20 mouse cellular contexts compared by ENCODE assay signal in genomic region chr10:119272005-119272404, GRCm38 (mm10).
"Had no signal": no experiment of that assay in that cellular context is flagged by ENCODE, and none has a peak within 500 bp of the region (broad histone marks: within the 10 kb centered on the region; RNA-seq: fewer than 3 reads in every experiment).

No protein-coding gene starts in this region.

- H3K36me3 ChIP-seq: heart, embryonic 13.5 days; heart, embryonic 15.5 days; hindbrain, embryonic 10.5 days; hindbrain, embryonic 12.5 days; intestine, embryonic 15.5 days; limb, embryonic 10.5 days; limb, embryonic 12.5 days; liver, embryonic 13.5 days had no signal

- H3K27ac ChIP-seq: heart, embryonic 13.5 days; heart, embryonic 15.5 days; hindbrain, embryonic 10.5 days; hindbrain, embryonic 12.5 days; hindbrain, embryonic 14.5 days; intestine, embryonic 15.5 days; layer of hippocampus, adult 2 months; limb, embryonic 10.5 days; limb, embryonic 12.5 days; liver, embryonic 13.5 days had no signal

- H3K4me1 ChIP-seq: heart, embryonic 13.5 days; heart, embryonic 15.5 days; intestine, embryonic 15.5 days; limb, embryonic 10.5 days; limb, embryonic 12.5 days; liver, embryonic 13.5 days had no signal

- H3K27me3 ChIP-seq: heart, embryonic 13.5 days; heart, embryonic 15.5 days; hindbrain, embryonic 12.5 days; intestine, embryonic 15.5 days; limb, embryonic 12.5 days; liver, embryonic 13.5 days had no signal

- H3K9ac ChIP-seq: forebrain, postnatal 0 days; heart, embryonic 13.5 days; heart, embryonic 15.5 days; hindbrain, embryonic 12.5 days; hindbrain, embryonic 14.5 days; intestine, embryonic 15.5 days; limb, embryonic 12.5 days; liver, embryonic 13.5 days had no signal

- H3K4me3 ChIP-seq: heart, embryonic 13.5 days; heart, embryonic 15.5 days; hindbrain, embryonic 10.5 days; hindbrain, embryonic 12.5 days; intestine, embryonic 15.5 days; layer of hippocampus, adult 2 months; limb, embryonic 10.5 days; limb, embryonic 12.5 days; liver, embryonic 13.5 days had no signal

- DNase-seq: forebrain, postnatal 0 days; gastrocnemius, postnatal 14 days; heart, postnatal 14 days; heart, postnatal 4 days; kidney, adult 18-20 months; kidney, adult 8-10 months; kidney, postnatal 10 days; kidney, postnatal 25 days; kidney, postnatal 4 days; liver; liver, embryonic 13.5 days had no signal
